Mouse (Mus musculus) left cerebral cortex, postnatal 4 days (tissue): ENCODE measurements around the gene Ffar4. TPM values are rescaled to one million over a fixed set of nuclear protein-coding genes. Genes with fewer than 3 reads are reported as not detected.
A peak's percentile ranks its signal among the peaks of the same experiment; 100 is the strongest.

Experiments used
- DNase-seq: peaks from one replicate; pipeline ENCODE4 v3.0.0-alpha.2; 2022
- intact Hi-C: fragments of 180-260 bp; cut with DNase I; formaldehyde crosslinking; loops from one replicate; pipeline ENCODE4 v1.15.1; 2025
- total RNA-seq, 2 experiments: library from RNA; stranded (reverse); gene quantifications; 2 replicates each; pipeline ENCODE4 v1.2.3; 2021

Gene Ffar4
- under 1 TPM; 0.24 to 0.28 TPM for total RNA-seq

GRCm38 (mm10) chr19:38096858-38097758 is at the start of gene Ffar4:
Gene Ffar4, plus strand, starts transcription at chr19:38097071.
- DNase-seq, result peak; percentile 7
- intact Hi-C loops, result no loop called here

GRCm38 (mm10) chr19:38049686-38050085 is 47.2 kb upstream of the Ffar4 start:
- intact Hi-C loops, result loop anchor here (10.0 kb wide), 1 partner anchor 135 kb away; no protein-coding TSS in a partner anchor
- DNase-seq, result no peak

- peak; percentile 5 for DNase-seq
- intact Hi-C loops, result loop anchor here (2.0 to 10.0 kb wide), 2 partner anchors 99 to 131 kb away; no protein-coding TSS in a partner anchor
Measured at GRCm38 (mm10) chr19:38053227-38054041, 43.4 kb upstream of the Ffar4 start.

- intact Hi-C loops, result loop anchor here (10.0 kb wide), 1 partner anchor 131 kb away; no protein-coding TSS in a partner anchor
- no peak for DNase-seq
Measured at GRCm38 (mm10) chr19:38054149-38054719, 42.6 kb upstream of the Ffar4 start.

- DNase-seq, result peak; percentile 99
- intact Hi-C loops, result loop anchor here (10.0 kb wide), 1 partner anchor 130 kb away; no protein-coding TSS in a partner anchor
Measured at GRCm38 (mm10) chr19:38054720-38055192, 42.1 kb upstream of the Ffar4 start, which contains the start of gene Cep55. Gene Cep55, plus strand, starts transcription at chr19:38055011.

- intact Hi-C loops, result loop anchor here (10.0 kb wide), 1 partner anchor 129 kb away; no protein-coding TSS in a partner anchor
- DNase-seq, result no peak
Measured at GRCm38 (mm10) chr19:38055798-38056197, 41.1 kb upstream of the Ffar4 start.

GRCm38 (mm10) chr19:38056276-38056675 is 40.6 kb upstream of the Ffar4 start:
- intact Hi-C loops, result loop anchor here (10.0 kb wide), 1 partner anchor 129 kb away; no protein-coding TSS in a partner anchor
- no peak for DNase-seq

- DNase-seq, result no peak
Measured at GRCm38 (mm10) chr19:38056931-38057330, 39.9 kb upstream of the Ffar4 start.

GRCm38 (mm10) chr19:38063201-38063600 is 33.7 kb upstream of the Ffar4 start:
- no peak for DNase-seq

More at GRCm38 (mm10) chr19:38056931-38057330, 39.9 kb upstream of the Ffar4 start:
- intact Hi-C loops, result loop anchor here (10.0 kb wide), 1 partner anchor 128 kb away; no protein-coding TSS in a partner anchor

GRCm38 (mm10) chr19:38064051-38064450 is 32.8 kb upstream of the Ffar4 start:
- intact Hi-C loops, result no loop called here

More at GRCm38 (mm10) chr19:38063201-38063600, 33.7 kb upstream of the Ffar4 start:
- intact Hi-C loops, result no loop called here

GRCm38 (mm10) chr19:38073226-38073625 is 23.6 kb upstream of the Ffar4 start:
- intact Hi-C loops, result loop anchor here (10.0 kb wide), 1 partner anchor 292 kb away; no protein-coding TSS in a partner anchor
- no peak for DNase-seq

More at GRCm38 (mm10) chr19:38064051-38064450, 32.8 kb upstream of the Ffar4 start:
- DNase-seq, result no peak

- DNase-seq, result no peak
- intact Hi-C loops, result loop anchor here (10.0 kb wide), 1 partner anchor 290 kb away; no protein-coding TSS in a partner anchor
Measured at GRCm38 (mm10) chr19:38075051-38075450, 21.8 kb upstream of the Ffar4 start.

GRCm38 (mm10) chr19:38076251-38076650 is 20.6 kb upstream of the Ffar4 start:
- peak; percentile 64 for DNase-seq
- intact Hi-C loops, result loop anchor here (10.0 kb wide), 1 partner anchor 289 kb away; no protein-coding TSS in a partner anchor

- intact Hi-C loops, result loop anchor here (10.0 kb wide), 1 partner anchor 287 kb away; no protein-coding TSS in a partner anchor
- DNase-seq, result peak; percentile 13
Measured at GRCm38 (mm10) chr19:38077851-38078540, 18.9 kb upstream of the Ffar4 start.

GRCm38 (mm10) chr19:38081361-38081760 is 15.5 kb upstream of the Ffar4 start:
- intact Hi-C loops, result no loop called here
- no peak for DNase-seq

GRCm38 (mm10) chr19:38082931-38083525 is 13.8 kb upstream of the Ffar4 start:
- intact Hi-C loops, result no loop called here
- DNase-seq, result no peak

GRCm38 (mm10) chr19:38085841-38086240 is 11.0 kb upstream of the Ffar4 start:
- DNase-seq, result no peak
- intact Hi-C loops, result no loop called here

- intact Hi-C loops, result no loop called here
- DNase-seq, result peak; percentile 54
Measured at GRCm38 (mm10) chr19:38086948-38087551, 9.8 kb upstream of the Ffar4 start.
